Mouse (Mus musculus) T-helper 2 cell (primary cell): ENCODE results near the gene Macrod2.

Experiments used
- in situ Hi-C: fragments of 300-600 bp; cut with MboI, MseI; formaldehyde crosslinking; loops from one replicate; pipeline ENCODE4 v1.15.1; 2025; ENCODE audit warnings: high pct_unique_total_duplicates

Macrod2 gene

GRCm38 (mm10) chr2:141954795-141955194 lies 1559.7 kb downstream of the Macrod2 start:
- in situ Hi-C loops, result no loop called here

DNA sequence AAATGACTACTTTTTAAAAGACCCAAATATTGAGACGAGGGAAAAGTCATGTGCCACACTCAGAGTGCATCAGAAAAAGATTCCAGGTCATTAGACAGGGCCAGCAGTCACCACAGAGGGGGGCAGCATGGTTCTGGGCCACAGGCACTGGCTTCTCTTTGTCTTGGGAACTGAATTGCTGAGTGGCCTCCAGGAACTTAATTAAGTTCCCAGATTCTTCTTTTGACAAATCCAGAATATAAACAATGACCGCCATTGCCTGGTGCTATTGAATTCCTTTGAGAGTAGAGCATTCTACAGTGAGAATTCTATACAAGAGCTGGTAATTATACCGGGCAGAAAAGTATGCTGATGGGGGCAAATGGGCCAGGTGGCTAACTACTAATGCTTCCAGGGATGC lies 1560.1 kb downstream of the Macrod2 start:
- in situ Hi-C loops, result no loop called here

- in situ Hi-C loops, result no loop called here
Observed at GRCm38 (mm10) chr2:141962868-141963267, 1567.8 kb downstream of the Macrod2 start.

GRCm38 (mm10) chr2:141983664-141984395 lies 1588.7 kb downstream of the Macrod2 start:
- in situ Hi-C loops, result no loop called here

- in situ Hi-C loops, result no loop called here
Observed at GRCm38 (mm10) chr2:141998901-141999300, 1603.8 kb downstream of the Macrod2 start.

DNA sequence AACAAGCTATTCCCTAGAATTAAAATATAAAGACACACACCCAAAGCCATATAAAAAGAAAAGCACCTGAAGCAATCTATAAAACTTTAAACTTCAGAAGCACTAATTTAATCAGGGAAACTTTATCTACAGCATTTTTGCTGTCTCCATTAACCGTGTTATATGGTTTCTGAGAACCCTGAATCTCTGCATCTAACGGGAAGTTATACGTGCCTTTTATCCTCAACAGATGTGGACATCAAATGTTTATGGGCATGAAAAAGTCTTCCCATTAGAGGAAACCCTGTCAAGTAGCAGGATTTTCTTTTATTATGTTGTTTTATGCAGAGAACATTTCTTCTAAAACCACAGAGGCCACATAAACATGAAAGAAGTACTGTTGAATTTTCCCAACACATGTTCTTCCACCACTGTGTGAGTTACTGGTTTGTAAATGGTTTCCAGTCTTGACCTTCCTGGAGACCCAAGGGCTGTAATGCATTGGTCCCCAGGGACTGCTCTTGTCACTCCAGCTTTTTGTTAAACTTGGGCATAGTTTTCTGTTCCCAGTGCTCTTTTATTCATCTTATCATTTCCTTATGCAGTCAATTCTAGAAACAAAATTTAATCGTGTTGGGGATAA lies 1629.5 kb downstream of the Macrod2 start:
- in situ Hi-C loops, result no loop called here

DNA sequence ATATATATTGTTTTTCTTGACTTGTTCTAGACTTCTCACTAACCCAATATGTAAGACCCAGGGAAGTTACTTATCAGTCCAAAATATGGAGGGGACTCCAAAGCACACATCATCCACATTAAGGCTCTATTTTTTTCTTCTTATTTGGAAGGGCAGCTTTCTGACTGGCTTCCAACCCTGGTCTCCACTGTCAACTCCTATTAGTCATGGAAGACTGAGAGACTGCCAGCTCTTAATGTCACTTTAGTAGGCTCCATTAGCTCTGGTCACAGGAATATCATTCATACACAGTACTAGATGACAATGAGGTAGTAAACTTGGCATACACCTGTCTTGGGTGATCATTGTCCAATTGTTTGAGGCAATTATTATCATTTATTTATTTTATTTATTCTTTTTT lies 1631.6 kb downstream of the Macrod2 start:
- in situ Hi-C loops, result no loop called here

GRCm38 (mm10) chr2:142030756-142031646 lies 1635.9 kb downstream of the Macrod2 start:
- in situ Hi-C loops, result no loop called here

GRCm38 (mm10) chr2:142055576-142055975 lies 1660.5 kb downstream of the Macrod2 start:
- in situ Hi-C loops, result no loop called here

GRCm38 (mm10) chr2:142057889-142058750 lies 1663.0 kb downstream of the Macrod2 start:
- in situ Hi-C loops, result no loop called here

GRCm38 (mm10) chr2:142058751-142059090 lies 1663.6 kb downstream of the Macrod2 start:
- in situ Hi-C loops, result no loop called here

DNA sequence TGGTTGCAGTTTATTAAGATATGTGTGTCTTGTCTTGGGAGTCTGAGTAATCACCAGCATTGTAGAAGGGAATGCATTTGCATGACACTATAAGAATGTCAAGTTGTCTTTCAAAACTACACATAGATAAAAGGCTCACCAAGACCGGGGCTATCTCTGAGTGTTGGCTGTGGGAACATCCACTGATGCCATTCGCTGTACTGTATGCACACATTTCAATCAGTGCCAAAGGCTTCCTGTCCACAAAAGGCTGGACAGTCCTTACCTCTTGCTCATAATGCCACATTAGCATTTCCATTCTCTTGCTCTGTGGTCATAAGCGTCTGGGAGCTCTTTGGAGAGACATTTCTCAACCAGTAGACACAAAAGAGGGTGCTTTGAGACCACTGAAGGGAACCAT lies 1713.8 kb downstream of the Macrod2 start:
- in situ Hi-C loops, result no loop called here

DNA sequence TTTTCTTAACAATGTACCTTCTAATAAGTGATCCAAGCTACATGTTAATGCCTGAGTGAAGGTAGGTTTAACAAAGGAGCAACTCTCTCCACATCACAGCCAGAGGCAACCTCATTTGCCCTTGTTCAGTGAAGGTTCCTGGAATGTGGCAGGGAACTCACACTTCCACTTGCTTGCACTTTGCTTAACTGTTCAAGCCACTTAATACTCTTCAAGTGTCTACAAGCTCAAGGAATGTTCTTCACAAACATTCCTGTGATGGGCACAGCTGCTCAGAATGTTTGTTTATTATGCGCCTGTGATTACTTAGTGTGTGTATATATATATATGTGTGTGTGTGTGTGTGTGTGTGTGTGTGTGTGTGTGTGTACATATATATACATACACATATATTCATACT lies 1721.5 kb downstream of the Macrod2 start:
- in situ Hi-C loops, result no loop called here

- in situ Hi-C loops, result no loop called here
Observed at GRCm38 (mm10) chr2:142128109-142128508, 1733.0 kb downstream of the Macrod2 start.

DNA sequence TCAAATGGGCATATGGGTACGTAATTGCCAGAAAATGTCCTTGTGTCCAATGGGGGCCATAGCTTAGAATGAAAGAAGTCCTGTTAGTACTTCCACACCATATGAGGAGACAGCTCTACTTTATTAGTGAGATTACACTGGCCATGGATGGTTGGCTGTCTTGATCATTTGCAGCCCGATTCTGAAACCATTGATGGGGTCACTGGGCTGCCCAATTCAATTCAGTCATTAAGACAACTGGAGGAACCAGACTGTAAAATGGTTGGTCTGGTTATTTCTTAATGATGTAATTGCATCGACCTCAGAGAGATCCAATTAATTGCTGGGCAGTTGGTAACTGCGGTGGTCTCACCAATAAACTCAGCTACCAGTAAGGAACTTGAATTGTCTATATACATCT lies 1734.1 kb downstream of the Macrod2 start:
- in situ Hi-C loops, result no loop called here

DNA sequence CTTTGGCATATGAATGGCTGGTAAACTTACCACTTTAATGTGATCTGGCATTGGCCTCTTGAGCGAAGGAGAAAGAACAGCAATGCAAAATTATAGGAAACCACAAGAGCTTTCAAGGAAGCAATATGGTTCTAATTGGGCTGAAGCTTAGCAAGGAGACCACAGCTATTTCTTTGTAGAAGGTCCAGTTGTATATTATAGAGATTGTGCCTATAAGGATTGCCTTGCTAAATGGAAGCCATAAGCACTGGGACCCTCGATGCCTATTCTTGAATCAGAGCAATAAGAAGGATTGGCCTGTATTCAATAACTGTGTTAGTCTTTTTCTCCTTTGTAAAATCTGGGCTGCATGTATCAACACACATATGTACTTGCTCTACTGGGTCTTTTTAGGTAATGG lies 1754.2 kb downstream of the Macrod2 start:
- in situ Hi-C loops, result no loop called here

DNA sequence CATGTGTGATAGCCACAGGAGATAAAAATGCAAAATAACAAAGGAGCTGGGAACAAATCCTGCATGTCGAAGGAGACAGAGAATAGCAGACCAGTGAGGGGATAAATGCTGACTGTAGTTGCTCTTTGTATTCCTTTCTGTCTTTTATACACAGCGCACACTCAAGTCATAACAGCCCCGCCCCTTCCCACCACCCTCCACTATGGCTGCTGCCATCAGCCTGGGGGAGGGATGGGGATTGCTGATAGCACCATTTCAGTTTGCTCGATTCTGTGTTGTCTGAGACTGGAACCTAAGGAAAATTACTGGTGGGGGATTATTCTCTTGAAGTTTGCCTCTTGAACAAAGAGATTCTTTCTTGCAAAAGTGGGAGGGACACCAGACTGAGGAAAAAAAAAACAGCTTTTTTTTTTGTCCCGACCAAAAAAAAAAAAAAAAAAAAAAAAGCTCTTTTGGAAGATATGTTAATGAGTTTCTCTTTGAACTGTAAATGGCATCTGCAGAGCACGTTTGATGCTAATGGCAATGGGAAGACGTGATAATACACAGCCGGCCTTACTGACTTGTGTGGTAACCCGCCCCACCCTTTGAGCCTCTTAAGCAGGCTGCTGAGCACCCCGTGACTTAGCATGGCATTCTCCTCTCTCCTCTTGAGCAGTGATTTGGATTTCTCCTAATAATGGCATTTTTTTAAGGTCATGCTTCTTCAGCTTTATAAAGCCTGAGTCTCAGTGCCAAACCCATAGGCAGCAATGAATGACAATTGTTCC lies 1768.6 kb downstream of the Macrod2 start:
- in situ Hi-C loops, result no loop called here

DNA sequence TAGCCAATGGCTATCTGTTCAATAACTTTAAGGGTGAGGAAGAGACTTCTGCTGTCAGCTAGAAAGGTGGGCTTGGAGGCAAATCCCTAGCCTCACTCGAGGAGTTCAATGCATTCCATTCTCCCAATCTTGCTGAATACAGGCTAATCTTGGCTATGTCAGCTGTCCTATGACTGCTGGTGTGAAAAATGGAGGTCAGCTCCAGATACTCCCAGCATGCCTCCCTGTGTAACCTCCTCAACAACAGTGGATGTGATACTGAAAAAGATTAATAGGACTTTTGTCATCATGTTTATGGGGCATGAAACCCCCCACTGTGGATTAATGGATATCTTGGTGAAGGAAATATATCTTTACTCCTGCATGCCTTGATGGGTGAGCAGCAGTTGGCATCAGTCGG lies 1774.5 kb downstream of the Macrod2 start:
- in situ Hi-C loops, result no loop called here

DNA sequence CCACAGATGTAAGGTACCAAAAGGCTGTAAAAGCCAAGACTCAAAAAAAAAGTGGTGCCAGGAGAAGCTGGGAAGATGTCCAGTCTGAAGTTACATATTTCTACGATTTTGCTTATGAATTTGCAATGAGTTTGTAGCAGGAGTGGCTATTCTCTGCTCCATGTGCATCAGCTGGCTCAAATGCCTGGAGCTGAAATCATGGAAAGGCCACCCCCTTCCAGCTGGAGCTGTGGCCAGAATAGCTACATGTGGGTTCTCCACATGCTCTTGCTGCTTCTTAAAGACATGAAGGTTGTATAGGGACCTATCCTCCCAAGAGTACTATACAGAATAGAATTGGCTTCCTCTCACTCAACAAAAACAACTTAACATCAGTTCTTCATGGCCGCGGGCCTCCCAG lies 1777.6 kb downstream of the Macrod2 start:
- in situ Hi-C loops, result no loop called here

DNA sequence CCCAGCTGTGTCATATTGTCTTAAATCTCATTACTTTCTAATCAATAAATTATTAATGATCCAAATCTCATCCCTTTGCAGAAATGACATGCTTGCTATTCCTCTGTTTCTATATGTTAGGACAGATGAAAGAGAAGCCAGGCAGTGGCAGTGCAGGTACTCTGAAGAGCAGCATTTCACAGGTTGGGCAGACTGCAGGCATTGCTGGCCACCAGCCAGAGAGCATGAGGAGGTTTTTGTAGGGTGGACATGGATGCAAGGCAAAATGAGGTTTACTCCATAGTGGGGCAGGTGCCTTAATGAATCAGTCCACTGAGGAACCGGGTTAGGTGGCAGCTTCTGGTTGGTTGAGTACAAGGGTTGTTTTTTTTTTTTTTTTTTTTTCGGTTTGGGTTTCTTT lies 1778.9 kb downstream of the Macrod2 start:
- in situ Hi-C loops, result no loop called here

DNA sequence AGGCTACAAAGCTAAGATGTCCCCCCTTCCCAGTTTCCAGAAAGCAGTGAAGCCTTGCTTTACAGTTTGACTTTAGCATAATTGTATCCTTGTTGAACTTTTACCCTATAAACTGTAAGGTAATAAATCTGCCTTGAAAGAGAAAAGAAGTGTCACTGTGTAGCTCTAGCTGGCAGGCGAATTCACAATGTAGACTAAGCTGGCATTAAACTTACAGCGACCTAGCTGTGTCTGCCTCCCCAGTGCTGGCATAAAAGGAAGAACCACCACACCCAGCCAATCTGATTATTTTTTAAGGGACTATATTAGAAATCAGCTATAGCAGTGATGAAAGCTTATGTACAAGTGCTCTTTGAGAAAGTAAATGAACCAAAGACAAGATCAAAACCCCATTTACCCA lies 1791.8 kb downstream of the Macrod2 start:
- in situ Hi-C loops, result no loop called here
